Comparison of ENCODE assay signal across 8 mouse cellular contexts in genomic region chr10:116301258-116301657, GRCm38 (mm10). TPM values are rescaled to one million over a fixed set of nuclear protein-coding genes. Genes with fewer than 3 reads are reported as not detected.
DNase-seq lines count a peak whose midpoint lies in the region; ATAC-seq and TF ChIP-seq lines count a peak whose summit lies in the region.

No protein-coding gene starts in this region.

- H3K4me3 ChIP-seq in left cerebral cortex, adult 2 months: peak overlapping the region; percentile 47
- peak overlapping the region; percentile 45 for H3K4me3 ChIP-seq in embryonic facial prominence, embryonic 15.5 days (replicated peaks)

- H3K9me3 ChIP-seq in embryonic facial prominence, embryonic 15.5 days (replicated peaks): no peaks in the 10 kb centered on the region

- peak overlapping the region; percentile 41 for H3K27ac ChIP-seq in left cerebral cortex, adult 2 months
- no peak overlapping the region for H3K27ac ChIP-seq in embryonic facial prominence, embryonic 15.5 days (replicated peaks)

- DNase-seq in left cerebral cortex, adult 2 months (ENCODE audit: extremely low spot score in 1 of 2, low spot score in 2 of 2): peak in 1 of 2 experiments; percentile 15
- DNase-seq in left cerebral cortex, adult 9 months (ENCODE audit: low spot score in 2 of 2): no peak
- DNase-seq in heart, postnatal 10 days: peak; percentile 61 to 64
- peak; percentile 67 to 88 for DNase-seq in kidney, postnatal 25 days
- DNase-seq in right cerebral cortex, adult 18-20 months: no peak
- DNase-seq in B cell, adult 2 months: no peak

- intact Hi-C loops in left cerebral cortex, adult 2 months (cut with DNase I): no loop called here
- intact Hi-C loops in heart, postnatal 10 days (cut with DNase I): loop anchor here (2.0 to 5.0 kb wide), 2 partner anchors 24 to 34 kb away; no protein-coding TSS in a partner anchor

- no peak; the same call in 1 of the 2 replicates for TF ChIP-seq CTCF in left cerebral cortex, adult 2 months (IDR thresholded peaks at IDR 0.05)

- H3K36me3 ChIP-seq in embryonic facial prominence, embryonic 15.5 days: no peaks in the 10 kb centered on the region

- no peak for ATAC-seq in embryonic facial prominence, embryonic 15.5 days (ENCODE audit: insufficient number of reproducible peaks, low FRiP score, low TSS enrichment, low read depth)
- ATAC-seq in megakaryocyte progenitor cell, adult 5-6 weeks (replicated peaks; ENCODE audit: poor library complexity): peak; percentile 63

- H3K9ac ChIP-seq in embryonic facial prominence, embryonic 15.5 days: peak overlapping the region; percentile 39; the same call in 1 of the 2 replicates

- H3K27me3 ChIP-seq in embryonic facial prominence, embryonic 15.5 days: peaks cover 35% of the 10 kb centered on the region

- peak overlapping the region; percentile 90 for H3K4me2 ChIP-seq in embryonic facial prominence, embryonic 15.5 days (replicated peaks)

- peaks cover 9% of the 10 kb centered on the region for H3K4me1 ChIP-seq in embryonic facial prominence, embryonic 15.5 days

- under 1% methylated on average over 34 of the region's 36 CpGs for WGBS in embryonic facial prominence, embryonic 15.5 days

RNA-seq across cellular contexts. Expression of gene Ptprb, which starts 25.9 kb away (rescaled TPM):
- 10 to 100 TPM; 17.0 to 19.8 TPM for total RNA-seq in left cerebral cortex, adult 2 months (2021)
- 2.9 and 3.7 TPM in 2 replicates for polyA plus RNA-seq in embryonic facial prominence, embryonic 15.5 days (2015; fragmentation: Nextera tagmentation; extraction: Ambion mirVana)
- 10 to 100 TPM; 86.4 to 93.2 TPM for total RNA-seq in heart, postnatal 10 days (2021)
- 0.02 TPM in 1 of 2 replicates, not detected in the other for total RNA-seq in megakaryocyte progenitor cell, adult 5-6 weeks (2015)
- not detected in 2 replicates for total RNA-seq in megakaryocyte progenitor cell, adult 5-6 weeks (2017)

Comparison
In these comparisons a context has a peak if more than half of its experiments do, and no peak if none do; other contexts are left out.
1. DNase-seq: peak in heart, postnatal 10 days (2 of 2) and kidney, postnatal 25 days (2 of 2); none in left cerebral cortex, adult 9 months (0 of 2), right cerebral cortex, adult 18-20 months (single experiment) and B cell, adult 2 months (0 of 2).
2. RNA of gene Ptprb, which starts 25.9 kb away (total RNA-seq): 86.4 to 93.2 TPM in heart, postnatal 10 days and 17.0 to 19.8 TPM in left cerebral cortex, adult 2 months; 0.02 TPM in megakaryocyte progenitor cell, adult 5-6 weeks; every median in the first group is over 10 times any median in the second.